Mouse (Mus musculus): ENCODE measurements around the gene Uhrf1bp1. TPM values are rescaled to one million over a fixed set of nuclear protein-coding genes. Genes with fewer than 3 reads are reported as not detected.

Gene Uhrf1bp1
- total RNA-seq, 2 experiments from 2014 or later, result 24.5 to 24.8 TPM

DNA sequence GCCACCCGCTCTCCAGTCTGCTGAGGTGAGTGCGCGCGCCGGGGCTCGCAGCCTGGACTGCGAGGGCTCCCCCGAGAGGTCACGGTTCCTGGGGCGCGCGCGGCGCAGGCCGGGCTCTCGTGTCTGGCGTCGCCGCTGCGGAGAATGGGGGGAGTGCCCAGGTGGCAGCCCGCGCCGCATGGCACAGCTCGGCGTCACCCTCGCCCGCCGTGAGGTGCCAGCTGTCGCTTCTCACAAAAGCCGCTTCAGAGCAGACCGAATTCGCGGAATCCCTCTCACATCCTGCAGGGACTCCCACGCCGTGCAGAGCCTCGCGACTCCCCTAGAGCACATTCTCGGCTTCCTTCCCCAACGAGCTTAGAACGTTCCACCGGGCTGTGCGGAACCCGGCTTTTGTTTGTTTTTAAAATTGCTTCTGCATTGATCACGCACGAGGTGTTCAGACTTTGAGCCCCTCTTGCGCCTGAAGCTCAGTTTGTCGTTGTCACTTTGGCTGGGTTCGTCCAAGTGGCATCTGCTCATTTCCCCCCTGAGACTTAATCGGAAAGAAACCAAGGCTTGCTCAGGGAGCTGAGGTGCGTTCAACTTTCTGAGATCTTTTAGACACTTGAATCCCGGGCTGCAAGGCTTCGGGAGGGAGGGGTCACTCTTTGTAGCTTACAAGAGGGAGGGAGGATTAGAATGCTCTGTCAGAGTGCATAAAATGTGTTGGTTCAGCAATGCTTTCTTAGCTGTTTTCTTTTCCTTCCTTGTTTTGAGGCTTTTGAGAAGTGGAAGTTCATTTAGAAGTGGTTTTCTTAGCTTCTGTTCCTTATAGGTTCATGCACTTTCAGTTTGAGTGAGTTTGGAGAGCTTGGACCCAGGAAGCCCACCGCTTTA is 53.6 kb downstream of the Uhrf1bp1 start, which contains the start of gene Taf11:
Gene Taf11 (minus strand): TSS at position 223 of the 879 bp plus-strand sequence.
- DNase-seq (ENCODE audit: low spot score in 2 of 2), result no peak

- no peak for DNase-seq (ENCODE audit: low spot score in 2 of 2)
Observed at GRCm38 (mm10) chr17:27911371-27911770, 55.1 kb downstream of the Uhrf1bp1 start.

GRCm38 (mm10) chr17:27914742-27915141 is 58.5 kb downstream of the Uhrf1bp1 start:
- DNase-seq (ENCODE audit: low spot score in 2 of 2), result no peak

GRCm38 (mm10) chr17:27916366-27916765 is 60.1 kb downstream of the Uhrf1bp1 start:
- DNase-seq (ENCODE audit: low spot score in 2 of 2), result no peak

GRCm38 (mm10) chr17:27920676-27921075 is 64.4 kb downstream of the Uhrf1bp1 start:
- no peak for DNase-seq (ENCODE audit: low spot score in 2 of 2)

DNA sequence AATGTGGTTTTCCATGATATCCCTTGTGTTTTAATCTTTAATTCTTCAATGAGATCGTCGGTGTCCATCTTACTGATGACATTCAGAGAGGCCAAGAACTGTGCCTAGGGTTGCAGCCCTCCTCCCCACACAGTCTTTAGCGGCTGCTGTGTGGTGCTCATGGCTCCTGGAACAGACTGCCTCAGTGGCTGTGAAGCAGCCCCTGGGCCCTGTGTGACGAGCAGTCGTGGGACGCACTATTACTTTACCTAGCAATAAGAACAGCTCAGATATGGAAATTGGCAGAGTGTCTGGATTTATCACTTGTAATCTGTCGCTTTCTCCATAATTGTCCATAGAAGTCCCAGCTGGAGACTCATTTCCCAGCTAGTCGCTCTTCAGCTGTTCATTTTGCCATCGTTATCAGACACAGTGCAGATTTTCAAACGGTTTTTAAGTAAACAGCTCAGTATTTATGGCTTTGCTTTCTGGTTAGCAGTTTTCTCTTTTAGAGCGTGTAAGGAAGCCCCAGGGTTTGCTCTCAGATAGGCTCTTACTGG is 66.0 kb downstream of the Uhrf1bp1 start:
- no peak for DNase-seq (ENCODE audit: low spot score in 2 of 2)

DNA sequence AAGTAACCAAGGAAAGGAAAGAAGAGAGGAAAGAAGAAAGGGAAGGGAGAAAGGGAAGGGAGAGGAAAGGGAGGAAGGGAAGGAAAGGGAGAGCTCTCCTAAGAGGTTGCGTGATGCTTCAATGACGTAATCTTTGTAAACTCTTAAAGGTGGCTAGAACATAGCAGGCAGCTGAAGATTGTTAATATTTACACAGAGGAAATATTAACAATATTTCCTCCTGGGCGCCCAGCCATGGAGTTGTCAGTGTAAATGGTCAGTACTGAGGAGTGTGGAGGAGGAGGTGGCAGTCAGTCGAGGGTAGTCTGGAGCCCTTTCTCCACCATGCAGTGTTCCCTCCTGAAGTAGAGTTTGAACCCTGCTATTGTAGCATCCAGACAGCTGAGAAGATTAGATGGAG is 68.8 kb downstream of the Uhrf1bp1 start:
- no peak for DNase-seq (ENCODE audit: low spot score in 2 of 2)

- no peak for DNase-seq (ENCODE audit: low spot score in 2 of 2)
Observed at GRCm38 (mm10) chr17:27925504-27925903, 69.3 kb downstream of the Uhrf1bp1 start.

- DNase-seq (ENCODE audit: low spot score in 2 of 2), result no peak
Observed at GRCm38 (mm10) chr17:27930291-27930690, 74.0 kb downstream of the Uhrf1bp1 start.

DNA sequence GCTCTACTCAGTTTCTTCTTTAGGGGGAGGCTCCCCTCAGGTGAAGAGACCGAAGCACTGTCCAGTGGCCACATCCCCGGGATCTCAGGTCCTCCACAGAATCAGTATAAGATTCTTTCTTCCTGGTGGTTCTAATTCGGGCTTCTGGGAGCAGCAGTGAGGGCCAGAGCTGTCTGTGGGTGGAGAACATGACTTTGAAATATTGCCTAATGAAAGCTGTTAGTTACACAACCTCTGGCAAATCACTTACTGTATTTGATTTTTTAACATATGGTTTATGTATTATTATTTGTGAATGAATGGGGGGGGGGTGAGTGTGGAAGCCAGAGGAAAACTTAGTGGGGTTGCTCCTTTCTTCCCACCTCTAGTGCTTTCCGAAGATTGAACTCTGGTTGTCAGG is 75.6 kb downstream of the Uhrf1bp1 start:
- no peak for DNase-seq (ENCODE audit: low spot score in 2 of 2)

GRCm38 (mm10) chr17:27934136-27934910 is 78.1 kb downstream of the Uhrf1bp1 start:
- no peak for DNase-seq (ENCODE audit: low spot score in 2 of 2)

GRCm38 (mm10) chr17:27935091-27935490 is 78.8 kb downstream of the Uhrf1bp1 start:
- DNase-seq (ENCODE audit: low spot score in 2 of 2), result no peak

- no peak for DNase-seq (ENCODE audit: low spot score in 2 of 2)
Observed at GRCm38 (mm10) chr17:27937054-27937615, 80.9 kb downstream of the Uhrf1bp1 start.

DNA sequence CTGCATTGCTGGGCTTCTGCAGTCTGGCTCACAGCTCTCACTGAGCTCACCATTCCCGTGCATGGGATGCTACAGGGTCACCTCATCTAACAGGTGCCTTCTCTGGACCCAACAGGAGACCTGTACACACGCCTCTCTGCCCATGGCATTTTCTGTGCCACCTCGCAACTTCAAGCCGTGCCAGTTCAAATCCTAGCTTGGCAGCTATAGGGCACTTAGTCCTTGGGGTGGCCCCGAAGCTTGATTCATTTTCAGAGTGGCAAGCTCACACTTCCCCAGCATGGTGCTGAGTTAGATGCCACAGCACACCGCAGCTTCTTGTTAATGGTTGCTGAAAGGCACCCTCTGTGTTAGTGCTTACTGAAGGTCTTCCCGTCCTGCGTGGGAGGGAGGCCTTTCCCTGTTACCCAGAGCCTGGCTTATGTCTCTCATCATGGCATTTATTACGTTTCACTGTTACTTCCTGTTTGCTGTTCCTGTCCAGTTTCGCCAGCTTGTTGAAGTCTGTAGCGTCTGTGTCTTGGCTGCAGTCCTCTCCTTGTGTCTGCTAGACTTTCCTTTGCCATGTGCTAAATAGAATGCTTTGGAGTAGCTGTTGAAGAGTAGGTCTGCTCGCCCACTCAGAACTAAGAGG is 82.0 kb downstream of the Uhrf1bp1 start:
- no peak for DNase-seq (ENCODE audit: low spot score in 2 of 2)

DNA sequence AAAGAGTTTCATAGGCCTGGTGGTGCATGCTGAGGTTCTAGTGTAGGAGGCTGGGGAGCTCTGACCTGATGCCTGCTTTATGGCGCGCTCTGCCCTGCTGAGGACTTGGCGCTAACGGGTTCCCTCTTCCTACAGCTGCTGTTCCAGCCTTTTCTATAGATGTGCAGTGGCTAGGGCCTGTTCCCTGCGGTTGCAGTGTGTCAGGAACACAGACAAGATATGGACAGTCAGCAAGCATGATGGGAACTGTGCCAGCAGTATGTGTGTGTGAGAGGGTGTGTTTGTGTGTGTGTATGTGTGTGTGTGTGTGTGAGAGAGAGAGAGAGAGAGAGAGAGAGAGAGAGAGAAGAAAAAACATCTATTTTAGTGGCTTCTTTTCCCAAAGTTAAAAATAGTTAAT is 82.8 kb downstream of the Uhrf1bp1 start:
- no peak for DNase-seq (ENCODE audit: low spot score in 2 of 2)

GRCm38 (mm10) chr17:27940352-27940751 is 84.1 kb downstream of the Uhrf1bp1 start:
- DNase-seq (ENCODE audit: low spot score in 2 of 2), result no peak

DNA sequence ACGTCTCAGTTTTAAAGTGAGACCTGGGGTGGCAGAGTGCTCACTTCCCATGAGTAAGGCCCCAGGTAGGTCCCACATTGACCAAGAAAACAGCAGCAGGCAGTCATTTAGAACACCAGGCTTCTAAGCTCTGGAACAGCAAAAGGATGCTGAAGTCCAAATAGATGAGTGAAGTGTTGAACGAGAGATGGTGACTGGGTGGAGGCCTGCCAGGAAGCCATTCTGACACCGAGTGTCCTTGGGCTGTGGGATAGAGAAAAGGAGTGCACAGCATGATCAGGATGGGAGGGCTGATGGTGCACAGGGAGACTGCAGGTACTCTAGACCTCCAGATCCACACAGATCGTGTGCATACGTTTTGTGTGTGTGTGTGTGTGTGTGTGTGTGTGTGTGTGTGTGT is 84.9 kb downstream of the Uhrf1bp1 start:
- DNase-seq (ENCODE audit: low spot score in 2 of 2), result no peak

DNA sequence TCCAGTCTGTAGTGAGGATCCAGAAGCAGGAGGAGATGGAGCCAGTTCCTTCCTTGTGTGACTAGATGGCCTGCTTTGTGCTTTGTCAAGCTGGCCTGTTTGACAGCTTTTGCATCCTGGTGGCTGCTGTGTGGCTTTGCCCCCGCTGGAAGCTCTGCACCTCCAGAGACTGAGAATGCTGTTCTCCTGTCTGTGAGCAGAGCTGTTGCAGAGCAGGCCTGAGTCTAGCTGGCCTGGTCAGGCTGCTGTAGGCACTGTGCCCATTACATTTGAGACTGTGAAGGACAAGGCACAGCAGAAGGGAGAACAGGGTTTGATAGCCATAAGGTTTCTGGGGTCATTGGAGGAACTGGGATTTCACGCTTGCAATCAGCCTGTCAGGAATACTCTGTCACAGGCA is 85.5 kb downstream of the Uhrf1bp1 start:
- no peak for DNase-seq (ENCODE audit: low spot score in 2 of 2)

- DNase-seq (ENCODE audit: low spot score in 2 of 2), result no peak
Observed at GRCm38 (mm10) chr17:27942131-27942530, 85.9 kb downstream of the Uhrf1bp1 start.

GRCm38 (mm10) chr17:27945546-27946216 is 89.4 kb downstream of the Uhrf1bp1 start:
- DNase-seq (ENCODE audit: low spot score in 2 of 2), result no peak

- no peak for DNase-seq (ENCODE audit: low spot score in 2 of 2)
Observed at GRCm38 (mm10) chr17:27946371-27946770, 90.1 kb downstream of the Uhrf1bp1 start.

Measured in adrenal gland, postnatal 4 days (tissue).